ENCODE assay signal across 9 mouse cellular contexts in the genomic region with DNA sequence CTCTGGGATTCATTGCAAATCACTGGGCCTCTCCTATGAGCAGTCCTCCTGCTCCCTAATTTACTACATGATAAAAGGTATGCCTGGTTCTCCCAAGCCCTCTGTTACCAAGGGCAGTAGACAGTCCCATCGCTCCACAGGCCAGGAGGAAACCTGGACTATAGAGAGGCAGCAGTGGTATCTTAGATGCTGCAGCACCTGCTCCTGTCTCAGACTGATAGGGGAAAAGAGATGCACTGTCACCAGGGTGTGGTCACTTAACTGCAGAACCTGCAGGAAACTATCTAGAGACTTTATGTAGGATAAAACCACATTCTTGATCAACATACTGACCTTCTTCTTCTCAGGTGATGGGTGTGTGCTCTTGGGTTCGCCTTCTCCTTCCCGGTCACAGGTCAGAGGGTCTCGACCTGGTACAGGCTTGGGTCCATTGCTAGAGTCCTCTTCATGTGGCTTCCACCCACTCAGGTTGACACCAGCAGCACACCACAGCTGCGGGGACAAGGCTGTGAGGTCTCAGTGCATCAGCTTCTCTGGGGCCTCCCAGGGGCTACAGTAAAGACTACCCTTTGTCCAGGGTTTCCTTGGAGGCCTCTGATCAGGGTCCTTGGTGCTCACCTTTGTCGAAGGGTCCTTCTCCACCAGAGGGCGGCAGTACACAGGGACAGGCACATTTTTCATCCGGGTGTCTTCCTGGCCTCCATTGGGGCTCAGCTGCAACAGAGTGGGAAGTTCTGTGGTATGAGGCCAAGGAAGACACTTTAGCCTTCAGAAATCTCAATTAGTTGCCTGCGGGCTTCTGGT. TPM values are rescaled to one million over a fixed set of nuclear protein-coding genes. Genes with fewer than 3 reads are reported as not detected.
DNase-seq lines count a peak whose midpoint lies in the region; ATAC-seq and TF ChIP-seq lines count a peak whose summit lies in the region.
"Had no signal": no experiment of that assay in that cellular context is flagged by ENCODE, and none has a peak within 500 bp of the region (broad histone marks: within the 10 kb centered on the region; RNA-seq: fewer than 3 reads in every experiment).

No protein-coding gene starts in this region.

- H3K27ac ChIP-seq in layer of hippocampus, adult 2 months = peak overlapping the region; percentile 53

- TF ChIP-seq CTCF in layer of hippocampus, adult 2 months (conservative IDR thresholded peaks at IDR 0.05) = peak; percentile 71

- no peak overlapping the region for H3K4me3 ChIP-seq in layer of hippocampus, adult 2 months
- H3K4me3 ChIP-seq: myocyte had no signal

- ATAC-seq in CD4-positive, CD25-positive, alpha-beta regulatory T cell, adult 4 months = no peak
- peak; percentile 87 for ATAC-seq in erythroblast, adult 5-6 weeks (replicated peaks; ENCODE audit: low FRiP score, poor library complexity, severe bottlenecking)
- ATAC-seq in megakaryocyte-erythroid progenitor cell, adult 5-6 weeks (replicated peaks; ENCODE audit: low FRiP score, low TSS enrichment, poor library complexity, severe bottlenecking) = peak; percentile 87

- peak; percentile 33 for DNase-seq in CD4-positive, CD25-positive, alpha-beta regulatory T cell, adult 2 months (ENCODE audit: low read depth, low spot score)
- DNase-seq in layer of hippocampus, adult 2 months (ENCODE audit: low spot score in 2 of 2) = no peak
- no peak for DNase-seq in layer of hippocampus, postnatal 25 days (ENCODE audit: extremely low spot score in 1 of 2, low spot score in 1 of 2)
- no peak for DNase-seq in testis, postnatal 10 days (ENCODE audit: low spot score)
- no peak for DNase-seq in frontal cortex, postnatal 14 days (ENCODE audit: low spot score in 2 of 2)

RNA-seq across cellular contexts. Expression of a gene that starts 6.6 kb away (rescaled TPM):
- 10 to 100 TPM; 40.7 to 52.5 TPM for polyA plus RNA-seq in CD4-positive, CD25-positive, alpha-beta regulatory T cell, adult 4 months (2017; shearing (Covaris generic))
- total RNA-seq in layer of hippocampus, adult 2 months (2021) = 10 to 100 TPM; 60.1 to 63.7 TPM
- 10 to 100 TPM; 54.8 to 61.5 TPM for total RNA-seq in layer of hippocampus, postnatal 25 days (2021)
- total RNA-seq in erythroblast, adult 5-6 weeks (2015; ENCODE audit: low replicate concordance) = 15.0 and 18.3 TPM in 2 replicates
- total RNA-seq in erythroblast, adult 5-6 weeks (2017; ENCODE audit: low replicate concordance) = 29.1 and 32.2 TPM in 2 replicates
- 54.4 and 85.5 TPM in 2 replicates for total RNA-seq in megakaryocyte-erythroid progenitor cell, adult 5-6 weeks (2014; fragmentation: Nextera tagmentation)
- 40.5 and 46.3 TPM in 2 replicates for total RNA-seq in megakaryocyte-erythroid progenitor cell, adult 5-6 weeks (2017)

RNA-seq across cellular contexts. Expression of a gene that starts 8.0 kb away (rescaled TPM):
- 10 to 100 TPM; 74.5 to 78.5 TPM for polyA plus RNA-seq in CD4-positive, CD25-positive, alpha-beta regulatory T cell, adult 4 months (2017; shearing (Covaris generic))
- total RNA-seq in layer of hippocampus, adult 2 months (2021) = 10 to 100 TPM; 80.4 to 85.1 TPM
- total RNA-seq in layer of hippocampus, postnatal 25 days (2021) = 10 to 100 TPM; 74.3 to 78.9 TPM
- total RNA-seq in erythroblast, adult 5-6 weeks (2015; ENCODE audit: low replicate concordance) = 4.8 and 7.1 TPM in 2 replicates
- total RNA-seq in erythroblast, adult 5-6 weeks (2017; ENCODE audit: low replicate concordance) = 2.0 and 5.0 TPM in 2 replicates
- 63.9 and 78.3 TPM in 2 replicates for total RNA-seq in megakaryocyte-erythroid progenitor cell, adult 5-6 weeks (2014; fragmentation: Nextera tagmentation)
- 31.3 and 37.6 TPM in 2 replicates for total RNA-seq in megakaryocyte-erythroid progenitor cell, adult 5-6 weeks (2017)

RNA-seq across cellular contexts. Expression of a gene that starts 8.0 kb away (rescaled TPM):
- 10 to 100 TPM; 19.9 to 41.4 TPM for polyA plus RNA-seq in CD4-positive, CD25-positive, alpha-beta regulatory T cell, adult 4 months (2017; shearing (Covaris generic))
- 10 to 100 TPM; 66.9 to 72.7 TPM for total RNA-seq in layer of hippocampus, adult 2 months (2021)
- total RNA-seq in layer of hippocampus, postnatal 25 days (2021) = 10 to 100 TPM; 54.0 to 69.1 TPM
- total RNA-seq in erythroblast, adult 5-6 weeks (2015; ENCODE audit: low replicate concordance) = 7.1 and 8.6 TPM in 2 replicates
- total RNA-seq in erythroblast, adult 5-6 weeks (2017; ENCODE audit: low replicate concordance) = 10.9 and 12.4 TPM in 2 replicates
- 9.1 and 11.8 TPM in 2 replicates for total RNA-seq in megakaryocyte-erythroid progenitor cell, adult 5-6 weeks (2014; fragmentation: Nextera tagmentation)
- 13.7 and 15.2 TPM in 2 replicates for total RNA-seq in megakaryocyte-erythroid progenitor cell, adult 5-6 weeks (2017)

RNA-seq across cellular contexts. Expression of a gene that starts 16.4 kb away (rescaled TPM):
- 10 to 100 TPM; 53.0 to 59.5 TPM for polyA plus RNA-seq in CD4-positive, CD25-positive, alpha-beta regulatory T cell, adult 4 months (2017; shearing (Covaris generic))
- total RNA-seq in layer of hippocampus, adult 2 months (2021) = 10 to 100 TPM; 43.6 to 45.0 TPM
- 10 to 100 TPM; 41.5 to 48.9 TPM for total RNA-seq in layer of hippocampus, postnatal 25 days (2021)
- total RNA-seq in erythroblast, adult 5-6 weeks (2015; ENCODE audit: low replicate concordance) = 20.4 and 49.3 TPM in 2 replicates
- total RNA-seq in erythroblast, adult 5-6 weeks (2017; ENCODE audit: low replicate concordance) = 28.2 and 35.1 TPM in 2 replicates
- 24.6 and 29.3 TPM in 2 replicates for total RNA-seq in megakaryocyte-erythroid progenitor cell, adult 5-6 weeks (2014; fragmentation: Nextera tagmentation)
- total RNA-seq in megakaryocyte-erythroid progenitor cell, adult 5-6 weeks (2017) = 11.8 and 12.2 TPM in 2 replicates

RNA-seq across cellular contexts. Expression of a gene that starts 16.7 kb away (rescaled TPM):
- polyA plus RNA-seq in CD4-positive, CD25-positive, alpha-beta regulatory T cell, adult 4 months (2017; shearing (Covaris generic)) = 100 to 1,000 TPM in 1 of 2 experiments, 10 to 100 TPM in 1; 76.6 to 104 TPM
- total RNA-seq in layer of hippocampus, adult 2 months (2021) = 10 to 100 TPM; 34.3 to 35.8 TPM
- 10 to 100 TPM; 33.5 to 38.1 TPM for total RNA-seq in layer of hippocampus, postnatal 25 days (2021)
- 25.4 and 31.6 TPM in 2 replicates for total RNA-seq in erythroblast, adult 5-6 weeks (2015; ENCODE audit: low replicate concordance)
- total RNA-seq in erythroblast, adult 5-6 weeks (2017; ENCODE audit: low replicate concordance) = 10.6 and 11.4 TPM in 2 replicates
- total RNA-seq in megakaryocyte-erythroid progenitor cell, adult 5-6 weeks (2014; fragmentation: Nextera tagmentation) = 107 and 121 TPM in 2 replicates
- 35.5 and 97.0 TPM in 2 replicates for total RNA-seq in megakaryocyte-erythroid progenitor cell, adult 5-6 weeks (2017)
